Comparison of ENCODE assay signal across 8 mouse cellular contexts in the genomic region with DNA sequence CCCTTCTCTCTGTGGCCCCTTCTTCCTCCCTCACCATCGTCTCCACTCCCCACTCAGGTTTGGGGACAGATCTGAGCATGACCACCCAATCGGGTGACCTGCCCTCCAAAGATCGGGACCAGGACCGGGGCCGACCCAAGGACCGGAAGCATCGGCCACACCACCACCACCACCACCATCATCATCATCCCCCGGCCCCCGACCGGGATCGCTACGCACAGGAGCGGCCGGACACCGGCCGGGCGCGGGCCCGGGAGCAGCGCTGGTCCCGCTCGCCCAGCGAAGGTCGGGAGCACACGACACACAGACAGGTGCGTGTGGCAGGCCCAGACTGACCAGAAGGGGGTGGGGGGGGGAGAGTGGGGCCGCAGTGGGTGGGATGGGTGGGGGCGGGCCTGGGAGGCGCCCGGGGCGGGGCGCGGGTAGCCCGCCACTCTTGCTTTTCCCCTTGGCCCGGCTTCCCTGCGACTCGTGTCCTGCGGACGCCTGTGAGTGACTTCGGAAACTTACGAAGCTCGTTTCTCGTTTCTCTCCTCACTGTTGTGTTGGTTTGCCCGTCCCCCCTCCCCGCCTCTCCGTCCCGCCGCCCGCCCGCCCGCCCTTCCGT. TPM values are rescaled to one million over a fixed set of nuclear protein-coding genes. Genes with fewer than 3 reads are reported as not detected.
A peak's percentile ranks its signal among the peaks of the same experiment; 100 is the strongest.
DNase-seq lines count a peak whose midpoint lies in the region; ATAC-seq and TF ChIP-seq lines count a peak whose summit lies in the region.

No protein-coding gene starts in this region.

- H3K79me2 ChIP-seq in myocyte (ENCODE audit: control insufficient read depth, insufficient read depth), result no peaks in the 10 kb centered on the region

- H3K9ac ChIP-seq in heart, embryonic 14.5 days (ENCODE audit: low read length), result peak overlapping the region; percentile 83
- peak overlapping the region; percentile 83 for H3K9ac ChIP-seq in limb, embryonic 12.5 days (replicated peaks)

- no peak for TF ChIP-seq CTCF in testis, adult 2 months (IDR thresholded peaks at IDR 0.05; ENCODE audit: control insufficient read depth, insufficient read depth, insufficient replicate concordance, low read depth, low read length)

- peak overlapping the region; percentile 85 for H3K4me3 ChIP-seq in testis, adult 2 months (ENCODE audit: control insufficient read depth, low read depth, low read length)
- peak overlapping the region; percentile 56 to 58 for H3K4me3 ChIP-seq in heart, embryonic 14.5 days (ENCODE audit: control insufficient read depth in 1 of 2, insufficient read depth in 1 of 2, low read depth in 1 of 2, low read length in 2 of 2)
- peak overlapping the region; percentile 57 for H3K4me3 ChIP-seq in limb, embryonic 12.5 days (replicated peaks)
- peak overlapping the region; percentile 32 for H3K4me3 ChIP-seq in myocyte

- no peak overlapping the region for H3K27ac ChIP-seq in testis, adult 2 months (ENCODE audit: control insufficient read depth, insufficient read depth, low read depth, low read length)
- H3K27ac ChIP-seq in heart, embryonic 14.5 days (replicated peaks in 1 of 2; ENCODE audit: control insufficient read depth in 1 of 2, insufficient read depth in 1 of 2, low read depth in 2 of 2, low read length in 2 of 2), result peak overlapping the region; percentile 66 to 88
- peak overlapping the region; percentile 99 for H3K27ac ChIP-seq in limb, embryonic 12.5 days

- peak; percentile 34 for ATAC-seq in heart, embryonic 14.5 days (ENCODE audit: insufficient number of reproducible peaks, insufficient read depth, low FRiP score, low read depth)
- peak; percentile 17 for ATAC-seq in limb, embryonic 12.5 days (ENCODE audit: insufficient number of reproducible peaks, insufficient read depth, low FRiP score, low TSS enrichment, low read depth)

- peak overlapping the region; percentile 41 for H3ac ChIP-seq in myocyte (ENCODE audit: control insufficient read depth, insufficient read length)

- H3K36me3 ChIP-seq in testis, adult 2 months (ENCODE audit: control insufficient read depth, insufficient read depth, low read length), result no peaks in the 10 kb centered on the region
- H3K36me3 ChIP-seq in heart, embryonic 14.5 days (ENCODE audit: control insufficient read depth, insufficient read depth, low read length), result no peaks in the 10 kb centered on the region
- no peaks in the 10 kb centered on the region for H3K36me3 ChIP-seq in limb, embryonic 12.5 days
- H3K36me3 ChIP-seq in myocyte (ENCODE audit: control insufficient read depth, insufficient read depth), result no peaks in the 10 kb centered on the region

- H3K4me2 ChIP-seq in heart, embryonic 14.5 days (ENCODE audit: low read length), result peak overlapping the region; percentile 87
- H3K4me2 ChIP-seq in limb, embryonic 12.5 days, result peak overlapping the region; percentile 72
- H3K4me2 ChIP-seq in myocyte (ENCODE audit: low read depth), result peak overlapping the region; percentile 76

- DNase-seq in testis, postnatal 14 days (ENCODE audit: low spot score), result no peak
- peak; percentile 47 to 51 for DNase-seq in cerebellum, postnatal 36 days
- peak; percentile 59 for DNase-seq in thymus, postnatal 4 days
- DNase-seq in T-cell, adult 2 months (ENCODE audit: low spot score), result no peak

- no peaks in the 10 kb centered on the region for H3K9me3 ChIP-seq in heart, embryonic 14.5 days (ENCODE audit: control insufficient read depth, low read length)
- H3K9me3 ChIP-seq in limb, embryonic 12.5 days, result no peaks in the 10 kb centered on the region

- no peaks in the 10 kb centered on the region for H3K27me3 ChIP-seq in testis, adult 2 months (ENCODE audit: control insufficient read depth, insufficient read depth, low read length)
- no peaks in the 10 kb centered on the region for H3K27me3 ChIP-seq in heart, embryonic 14.5 days (ENCODE audit: control insufficient read depth, insufficient read depth, low read length)
- H3K27me3 ChIP-seq in limb, embryonic 12.5 days, result no peaks in the 10 kb centered on the region
- no peaks in the 10 kb centered on the region for H3K27me3 ChIP-seq in myocyte (ENCODE audit: control insufficient read depth, insufficient read depth, insufficient read length)

- H3K4me1 ChIP-seq in testis, adult 2 months (ENCODE audit: control insufficient read depth, insufficient read depth, low read length), result peaks cover 5% of the 10 kb centered on the region
- peaks cover 22 to 29% of the 10 kb centered on the region in 2 experiments for H3K4me1 ChIP-seq in heart, embryonic 14.5 days (ENCODE audit: control insufficient read depth in 2 of 2, insufficient read depth in 2 of 2, low read length in 2 of 2)
- peaks cover 56% of the 10 kb centered on the region for H3K4me1 ChIP-seq in limb, embryonic 12.5 days (replicated peaks)

- TF ChIP-seq POLR2A in testis, adult 2 months (IDR thresholded peaks at IDR 0.05; ENCODE audit: control insufficient read depth, low read depth, low read length), result no peak
- TF ChIP-seq POLR2A in myocyte (IDR thresholded peaks at IDR 0.05; ENCODE audit: insufficient read length, low read depth), result peak; percentile 24

- 1% methylated on average over 44 of the region's 52 CpGs for WGBS in heart, embryonic 14.5 days
- 0% methylated on average over 49 of the region's 52 CpGs for WGBS in limb, embryonic 12.5 days

TF ChIP-seq in myocyte, 11 proteins besides CTCF, POLR2A, EP300 and RAD21:
- TF ChIP-seq MYOG (IDR thresholded peaks at IDR 0.05; ENCODE audit: control insufficient read depth in 1 of 3, insufficient read depth in 1 of 3, insufficient read length in 2 of 3, low read depth in 2 of 3), result peak in 2 of 3 experiments; percentile 32 to 36
- no peak for TF ChIP-seq USF1 (IDR thresholded peaks at IDR 0.05; ENCODE audit: low read depth)
- TF ChIP-seq TCF12 (IDR thresholded peaks at IDR 0.05; ENCODE audit: insufficient read depth, poor library complexity, severe bottlenecking), result no peak
- no peak for TF ChIP-seq SRF (IDR thresholded peaks at IDR 0.05; ENCODE audit: control insufficient read depth, insufficient read length, low read depth)
- TF ChIP-seq TCF3 (IDR thresholded peaks at IDR 0.05; ENCODE audit: insufficient read length, low read depth), result no peak
- no peak for TF ChIP-seq POLR2AphosphoS2 (IDR thresholded peaks at IDR 0.05; ENCODE audit: insufficient read length, low read depth)
- peak in 2 of 3 experiments; percentile 26 to 60 for TF ChIP-seq MYOD1 (IDR thresholded peaks at IDR 0.05; ENCODE audit: control insufficient read depth in 1 of 3, insufficient read length in 2 of 3, low read depth in 2 of 3)
- no peak for TF ChIP-seq E2F4 (IDR thresholded peaks at IDR 0.05; ENCODE audit: insufficient read depth)
- no peak for TF ChIP-seq REST (IDR thresholded peaks at IDR 0.05; ENCODE audit: insufficient read depth, insufficient read length)
- TF ChIP-seq CEBPB (IDR thresholded peaks at IDR 0.05; ENCODE audit: insufficient read depth, poor library complexity, severe bottlenecking), result no peak
- no peak for TF ChIP-seq MAX (IDR thresholded peaks at IDR 0.05; ENCODE audit: low read depth)

RNA-seq across cellular contexts. Expression of gene Ier2, which starts 24.0 kb away (rescaled TPM):
- 2.1 and 2.3 TPM in 2 replicates for polyA plus RNA-seq in testis, adult 2 months (2012; rRNA removed)
- 36.4 and 43.8 TPM in 2 replicates for polyA plus RNA-seq in heart, embryonic 14.5 days (2014; fragmentation: Nextera tagmentation; extraction: Ambion mirVana)
- 134 and 144 TPM in 2 replicates for polyA plus RNA-seq in limb, embryonic 12.5 days (2016; fragmentation: Nextera tagmentation; extraction: Ambion mirVana)
- 75.7 TPM for polyA plus RNA-seq in myocyte (2012; fragmentation: generic; extraction: Trizol)

RNA-seq across cellular contexts. Expression of gene Trmt1, which starts 47.4 kb away (rescaled TPM):
- 131 and 161 TPM in 2 replicates for polyA plus RNA-seq in testis, adult 2 months (2012; rRNA removed)
- 46.1 and 50.0 TPM in 2 replicates for polyA plus RNA-seq in heart, embryonic 14.5 days (2014; fragmentation: Nextera tagmentation; extraction: Ambion mirVana)
- 63.4 and 66.9 TPM in 2 replicates for polyA plus RNA-seq in limb, embryonic 12.5 days (2016; fragmentation: Nextera tagmentation; extraction: Ambion mirVana)
- polyA plus RNA-seq in myocyte (2012; fragmentation: generic; extraction: Trizol), result 94.4 TPM

RNA-seq across cellular contexts. Expression of gene Nacc1, which starts 49.0 kb away (rescaled TPM):
- polyA plus RNA-seq in testis, adult 2 months (2012; rRNA removed), result 27.5 and 28.2 TPM in 2 replicates
- 15.1 and 17.4 TPM in 2 replicates for polyA plus RNA-seq in heart, embryonic 14.5 days (2014; fragmentation: Nextera tagmentation; extraction: Ambion mirVana)
- 16.9 and 21.4 TPM in 2 replicates for polyA plus RNA-seq in limb, embryonic 12.5 days (2016; fragmentation: Nextera tagmentation; extraction: Ambion mirVana)
- 56.1 TPM for polyA plus RNA-seq in myocyte (2012; fragmentation: generic; extraction: Trizol)

Comparison
In these comparisons a context has a peak if more than half of its experiments do, and no peak if none do; other contexts are left out.
1. H3K4me3 ChIP-seq: peak in every context shown above with its lines; median percentile 85 in testis, adult 2 months; 57 in heart, embryonic 14.5 days; 57 in limb, embryonic 12.5 days; 32 in myocyte.
2. DNase-seq: peak in cerebellum, postnatal 36 days (2 of 2) and thymus, postnatal 4 days (single experiment); none in testis, postnatal 14 days (single experiment) and T-cell, adult 2 months (single experiment).
3. RNA of gene Ier2, which starts 24.0 kb away (polyA plus RNA-seq): 134 to 144 TPM in limb, embryonic 12.5 days, 75.7 TPM in myocyte (single experiment) and 36.4 to 43.8 TPM in heart, embryonic 14.5 days; 2.1 to 2.3 TPM in testis, adult 2 months; every median in the first group is over 10 times any median in the second.
4. Peak in every context shown above with its lines, with median percentiles within 50 percentile points of each other: H3K4me2 ChIP-seq.